Mouse (Mus musculus): ENCODE measurements at regions not wholly inside any gene's neighbourhood (a gene's known extent, or its start where the extent isn't known, plus 50 kb on each side); places are given as distances from the start of the nearest gene placed in this dataset.

DNA sequence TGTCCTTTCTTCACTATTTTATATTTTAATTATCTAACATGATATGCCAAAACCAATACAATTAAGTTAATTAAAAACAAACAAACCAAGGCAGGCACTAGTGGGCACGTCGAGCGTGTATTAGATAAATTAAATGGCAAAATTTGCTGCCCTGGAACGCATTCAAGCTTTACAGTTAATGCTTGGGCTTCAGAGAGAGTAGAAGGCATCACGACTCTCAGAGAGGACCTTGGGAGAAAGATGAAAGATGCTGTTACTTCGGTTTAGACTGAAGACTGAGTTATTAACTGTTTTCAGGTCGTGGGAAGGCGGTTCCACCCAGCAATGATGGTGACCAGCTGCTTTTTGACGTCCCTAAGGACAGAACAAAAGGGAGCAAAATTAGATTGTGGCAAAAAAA is 71.7 kb upstream of the Boc start:
- DNase-seq (ENCODE audit: low read depth, low spot score), result no peak

DNA sequence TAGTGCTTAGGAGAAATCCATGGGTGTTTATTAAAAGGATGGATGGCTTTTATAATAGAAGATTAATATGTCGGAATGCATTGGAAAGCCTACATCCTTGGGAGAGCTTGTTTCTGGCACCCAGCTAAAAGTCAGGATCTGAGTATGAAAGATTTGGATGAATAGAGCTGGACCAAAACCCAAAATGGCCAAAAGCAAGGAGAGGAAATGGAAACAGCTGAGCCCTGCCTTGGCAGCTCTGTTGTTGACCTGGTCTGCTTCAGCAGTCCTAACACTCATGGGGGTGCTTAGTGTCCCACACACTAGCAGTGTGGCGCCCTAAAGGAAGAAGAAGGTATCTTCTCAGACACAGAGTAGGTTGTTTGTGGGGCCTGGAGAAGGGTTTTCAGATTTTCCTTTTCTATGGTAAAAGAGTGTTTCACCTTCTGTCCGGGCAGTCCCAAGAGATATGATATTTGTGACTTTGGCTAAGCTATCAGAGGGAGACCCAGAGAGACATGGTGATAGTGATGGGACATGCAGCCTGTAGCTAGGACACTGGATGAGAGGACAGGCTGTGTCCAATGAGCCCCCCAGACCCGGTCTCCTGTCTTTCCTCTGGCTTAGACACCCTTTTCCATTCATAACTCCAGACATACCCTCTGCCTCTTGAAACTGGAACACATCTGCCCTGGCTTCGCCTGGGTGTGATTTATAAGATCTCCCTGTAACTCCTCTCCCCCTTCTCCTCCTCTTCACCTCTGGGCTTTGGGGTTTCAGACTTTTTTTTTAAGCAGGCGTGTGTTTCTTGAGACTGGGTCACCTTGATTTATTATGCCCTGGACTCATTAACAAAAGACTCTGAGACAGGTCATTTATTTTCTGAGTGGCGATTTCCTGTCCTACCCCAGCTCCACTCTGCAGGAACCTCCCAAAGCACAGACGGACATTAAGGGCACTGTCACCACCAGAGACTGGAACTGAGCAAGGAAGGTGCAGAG is 70.9 kb upstream of the Boc start:
- peak; percentile 48 for DNase-seq (ENCODE audit: low read depth, low spot score)

- DNase-seq (ENCODE audit: low read depth, low spot score), result no peak
Observed at GRCm38 (mm10) chr16:44625871-44626293, 67.2 kb upstream of the Boc start.

DNA sequence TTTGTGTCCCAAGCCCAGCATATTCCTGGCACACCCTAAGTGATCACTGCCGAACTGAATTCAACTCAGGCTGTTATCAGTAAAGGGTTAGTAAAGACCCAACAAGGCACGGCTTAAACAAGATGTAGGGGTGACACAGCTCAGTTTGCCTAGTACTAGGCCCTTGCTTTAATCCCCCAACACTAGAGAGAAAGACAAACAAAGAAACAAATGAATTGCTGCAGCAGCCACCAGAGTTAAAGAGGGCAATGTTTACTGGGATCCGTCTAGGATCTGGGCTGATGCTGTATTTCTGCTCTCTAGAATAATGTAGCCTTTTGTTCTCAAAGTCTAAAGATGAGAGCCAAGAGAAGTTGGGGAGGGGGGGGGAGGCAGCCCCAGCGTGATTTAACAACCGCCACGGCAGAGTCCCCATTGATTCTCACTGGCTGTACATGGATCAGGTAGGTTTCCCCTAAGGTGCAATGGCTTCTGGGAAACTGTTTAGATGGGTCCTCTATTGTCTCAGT is 66.5 kb upstream of the Boc start:
- DNase-seq (ENCODE audit: low read depth, low spot score), result no peak

DNA sequence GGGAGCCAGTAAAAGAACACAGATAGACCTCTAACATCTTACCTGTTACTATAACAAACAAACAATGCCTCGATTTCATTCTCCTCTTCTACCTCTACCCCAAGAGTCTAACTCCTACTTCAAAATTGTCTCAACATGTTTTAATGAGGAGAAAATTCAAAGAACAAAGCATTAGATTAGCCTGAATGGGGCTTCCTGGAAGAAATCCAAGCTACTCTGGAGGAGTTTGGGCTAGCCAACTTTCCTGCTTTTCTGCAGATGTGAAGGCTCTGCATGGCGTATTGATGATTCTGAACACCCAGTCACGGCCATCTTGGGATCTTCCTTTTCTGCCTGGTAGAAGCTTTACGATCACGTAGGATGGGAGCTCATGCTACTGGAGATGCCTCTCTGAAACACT is 62.9 kb upstream of the Boc start:
- no peak for DNase-seq (ENCODE audit: low read depth, low spot score)

GRCm38 (mm10) chr16:44620536-44620935 is 61.8 kb upstream of the Boc start:
- DNase-seq (ENCODE audit: low read depth, low spot score), result no peak

- no peak for DNase-seq (ENCODE audit: low read depth, low spot score)
Observed at GRCm38 (mm10) chr16:44619476-44620103, 60.9 kb upstream of the Boc start.

DNA sequence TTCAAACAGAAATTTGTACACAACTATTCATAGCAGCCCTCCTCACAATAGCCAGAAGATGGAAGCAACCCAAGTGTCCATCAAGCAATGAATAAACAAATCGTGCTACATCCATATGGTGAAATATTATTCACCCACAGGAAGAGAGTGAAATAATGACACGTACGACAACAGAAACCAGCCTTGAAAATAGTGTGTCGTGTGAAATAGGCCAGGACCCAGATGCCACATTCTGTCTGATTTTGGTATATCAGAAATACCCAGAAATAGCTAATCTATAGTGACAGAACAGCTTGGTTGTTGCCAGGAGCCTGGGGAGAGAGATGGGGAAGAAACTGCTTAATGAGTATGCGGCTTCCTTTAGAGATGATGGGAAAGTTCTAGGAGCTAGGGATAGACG is 58.3 kb upstream of the Boc start:
- no peak for DNase-seq (ENCODE audit: low read depth, low spot score)

DNA sequence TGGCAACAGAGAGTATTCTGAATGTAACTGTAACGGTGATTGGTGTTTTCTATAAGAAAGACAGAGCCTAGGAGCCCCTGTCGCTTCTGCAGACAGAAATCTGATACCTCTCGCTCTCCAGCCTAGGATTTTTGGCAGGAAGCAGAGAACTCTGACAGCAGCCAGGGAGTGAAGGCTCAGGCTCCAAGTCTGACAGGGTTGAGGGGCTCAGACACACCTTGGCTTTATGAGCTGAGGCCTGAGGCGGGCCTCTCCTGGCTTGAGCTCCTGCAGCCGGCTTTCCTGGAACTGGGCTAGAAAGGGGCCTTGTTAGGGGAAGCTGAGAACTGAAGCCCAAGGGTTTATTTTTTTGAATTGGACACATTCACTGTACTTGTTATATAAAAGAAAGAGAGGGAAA is 57.7 kb upstream of the Boc start:
- no peak for DNase-seq (ENCODE audit: low read depth, low spot score)

DNA sequence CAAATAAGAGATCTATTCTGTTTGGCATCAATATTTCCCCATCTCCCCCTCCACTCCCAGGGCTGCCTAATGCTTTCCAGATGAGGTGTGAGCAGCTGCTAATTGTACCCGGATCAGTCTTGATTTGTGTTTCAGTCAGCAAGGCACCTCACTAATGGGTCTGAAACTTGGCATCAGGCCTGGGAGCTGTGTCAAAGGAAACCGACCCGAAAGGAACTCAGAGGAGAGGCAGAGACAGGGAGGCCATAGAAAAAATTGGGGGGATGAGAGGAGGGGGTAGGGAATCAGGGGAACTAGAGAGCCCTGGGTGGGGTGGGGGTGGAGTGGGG is 57.1 kb upstream of the Boc start:
- no peak for DNase-seq (ENCODE audit: low read depth, low spot score)

- no peak for DNase-seq (ENCODE audit: low read depth, low spot score)
Observed at GRCm38 (mm10) chr16:44615172-44615877, 56.6 kb upstream of the Boc start.

GRCm38 (mm10) chr16:44614235-44614634 is 55.5 kb upstream of the Boc start:
- no peak for DNase-seq (ENCODE audit: low read depth, low spot score)

DNA sequence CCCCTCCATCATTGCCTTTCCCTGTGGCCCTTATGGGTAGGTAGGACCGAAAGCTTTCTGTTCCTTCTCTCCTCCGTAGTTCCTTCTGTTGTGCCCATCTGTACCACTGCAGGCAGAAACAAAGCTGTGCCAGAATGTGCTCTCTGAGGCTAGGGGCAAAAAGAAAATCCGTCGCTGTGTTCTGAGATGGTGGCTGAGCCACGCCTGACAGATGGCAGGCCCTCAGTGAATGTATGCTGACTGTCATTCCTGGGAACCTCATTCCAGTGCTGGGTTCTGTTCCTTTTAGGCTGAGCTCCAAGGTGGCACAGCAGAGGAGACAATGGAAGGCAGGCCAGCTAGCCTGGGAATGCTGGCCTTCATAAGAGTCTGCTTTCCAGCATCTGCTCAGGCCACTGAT is 54.0 kb upstream of the Boc start:
- DNase-seq (ENCODE audit: low read depth, low spot score), result no peak

DNA sequence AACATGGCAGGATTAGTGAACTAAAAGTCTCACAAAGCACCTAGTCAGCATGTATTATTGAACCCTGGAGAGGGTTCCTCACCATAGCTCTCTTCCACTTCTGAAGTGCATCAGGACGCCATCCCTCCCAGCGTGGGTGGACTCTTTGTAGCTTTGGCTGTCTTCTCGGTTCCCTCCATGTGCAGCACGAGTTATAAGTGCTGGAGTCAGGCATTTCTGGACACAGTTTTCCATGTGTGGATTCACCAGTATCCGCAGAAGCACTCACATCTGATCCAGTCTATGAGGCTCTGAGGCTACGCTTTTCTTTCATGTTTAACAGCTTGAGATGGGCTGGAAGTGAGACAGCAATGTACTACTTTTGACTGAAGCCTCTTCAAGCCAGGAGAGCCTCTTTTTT is 52.8 kb upstream of the Boc start:
- DNase-seq (ENCODE audit: low read depth, low spot score), result no peak

DNA sequence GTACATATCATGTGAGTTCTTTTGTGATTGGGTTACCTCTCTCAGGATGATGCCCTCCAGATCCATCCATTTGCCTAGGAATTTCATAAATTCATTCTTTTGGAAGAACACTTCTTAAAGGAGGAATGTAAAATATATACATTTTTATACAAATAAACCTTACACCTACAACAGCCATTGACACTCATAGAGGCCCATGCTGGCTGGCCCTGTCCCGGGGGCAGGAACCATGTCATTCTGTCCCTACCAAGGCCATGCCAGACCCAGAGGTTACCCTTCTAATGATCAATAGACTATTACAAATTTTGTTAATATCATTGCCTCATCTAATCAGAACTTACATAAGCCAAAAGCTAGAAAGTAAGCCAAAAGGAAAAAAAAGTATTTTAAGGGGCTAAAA is 49.9 kb upstream of the Boc start:
- no peak for DNase-seq (ENCODE audit: low read depth, low spot score)

Data from ES-CJ7 (cell line).